Mouse (Mus musculus) kidney, adult 18-20 months (tissue): ENCODE data around the gene Atp6v1b1.
A peak's percentile ranks its signal among the peaks of the same experiment; 100 is the strongest.

Source experiments
- DNase-seq: peaks from one replicate; pipeline ENCODE4 v3.0.0; 2021

Gene Atp6v1b1

DNA sequence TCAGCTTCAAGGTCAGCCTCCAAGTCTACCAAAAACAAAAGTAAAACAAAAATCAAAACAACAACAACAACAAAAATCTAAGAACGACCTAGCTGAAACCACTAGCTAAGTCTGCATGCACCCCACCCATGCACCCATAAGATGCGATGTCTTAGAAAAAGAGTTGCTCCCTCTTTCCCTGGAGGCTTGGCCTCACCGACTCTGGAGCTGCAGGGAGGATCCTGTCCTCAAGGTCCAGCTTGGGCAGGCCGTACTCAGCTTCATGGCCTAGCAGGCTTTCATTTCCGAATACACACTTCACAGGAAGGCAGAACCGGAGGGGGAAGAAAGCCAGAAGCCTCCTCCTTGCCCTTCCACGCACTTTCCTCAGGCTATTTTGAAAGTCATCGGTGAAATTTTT is 25.8 kb upstream of the Atp6v1b1 start:
- DNase-seq: no peak

DNA sequence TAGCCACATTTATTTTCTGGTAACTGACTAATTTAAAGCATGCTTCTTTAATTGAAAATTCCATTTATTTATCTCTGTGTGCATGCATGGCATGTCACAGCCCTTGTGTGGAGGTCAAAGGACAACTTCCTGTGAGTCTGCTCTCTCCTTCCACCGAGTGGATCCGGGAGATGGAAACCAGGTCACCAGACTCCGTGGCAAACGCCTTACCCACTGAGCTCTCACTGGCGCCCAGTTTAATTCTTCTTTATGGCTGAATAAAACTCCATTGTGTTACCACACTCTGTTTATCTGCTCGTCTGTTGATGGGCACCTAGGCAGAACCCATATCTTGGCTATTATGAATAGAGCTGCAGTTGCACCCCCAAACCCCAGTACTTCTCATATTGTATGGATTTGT is 20.3 kb upstream of the Atp6v1b1 start:
- DNase-seq: no peak

DNA sequence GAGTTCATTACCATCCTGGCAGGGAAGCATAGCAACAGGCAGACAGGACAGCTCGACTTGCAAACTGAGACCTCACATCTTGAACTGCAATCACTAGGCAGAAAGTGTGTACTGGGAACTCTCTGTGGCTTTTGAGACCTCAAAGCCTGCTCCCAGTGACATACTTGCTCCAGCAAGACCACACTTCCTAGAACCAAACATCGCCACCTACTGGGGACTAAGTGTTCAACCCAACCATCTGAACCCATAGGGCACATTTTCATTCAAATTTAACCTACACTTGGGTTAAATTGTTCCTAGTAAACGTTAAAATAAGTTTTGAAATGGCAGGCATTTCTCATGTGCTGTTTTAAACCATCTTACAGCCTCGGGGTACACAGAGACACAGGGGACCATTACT is 15.6 kb upstream of the Atp6v1b1 start:
- no peak for DNase-seq

DNA sequence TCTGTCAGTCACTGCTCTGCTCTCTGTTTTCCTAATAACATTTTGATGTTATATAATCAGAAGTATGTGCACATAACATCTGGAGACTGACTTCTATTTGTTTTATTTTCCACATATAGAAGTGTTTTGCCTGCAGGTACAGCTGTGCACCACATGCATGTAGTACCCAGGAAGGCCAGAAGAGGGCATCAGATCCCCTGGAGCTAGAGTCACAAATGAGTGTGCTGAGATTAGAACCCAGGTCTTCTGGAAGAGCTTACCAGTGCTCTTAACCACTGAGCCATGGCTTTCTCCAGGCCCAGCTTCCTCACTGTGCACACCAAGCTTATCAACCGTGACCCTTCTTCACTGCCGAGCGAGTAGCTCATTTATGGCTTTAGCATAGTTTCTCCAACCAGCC is 14.3 kb upstream of the Atp6v1b1 start:
- peak; percentile 40 for DNase-seq

DNA sequence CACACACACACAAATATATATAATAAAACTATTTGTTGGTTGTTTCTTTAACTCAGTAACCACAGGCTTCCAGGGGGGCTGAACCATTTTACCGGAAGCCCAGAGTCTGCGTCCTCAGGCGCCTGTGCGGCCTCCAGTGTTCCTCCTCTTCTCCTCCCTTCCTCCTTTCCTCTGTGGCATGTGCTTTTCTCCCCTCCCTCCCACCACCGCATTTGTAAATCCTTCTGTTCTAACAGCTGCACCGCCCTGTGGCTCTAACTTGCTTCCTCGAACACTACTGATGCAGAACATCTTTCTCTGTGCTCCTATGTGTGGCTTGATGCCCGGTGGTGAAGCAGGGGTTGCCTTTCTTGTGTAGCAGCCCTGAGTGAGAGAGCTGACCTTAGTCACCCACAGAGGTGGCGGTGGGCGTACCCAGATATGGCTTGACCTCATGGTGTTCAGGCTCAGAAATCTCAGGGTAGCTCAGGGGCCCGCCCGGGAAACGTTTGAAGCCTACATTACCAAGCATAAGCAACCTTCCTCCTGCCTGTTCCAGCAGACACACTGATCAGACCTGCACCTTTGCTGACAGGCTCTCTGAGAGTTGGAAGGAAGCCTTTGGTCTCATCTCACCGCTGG is 13.3 kb upstream of the Atp6v1b1 start:
- no peak for DNase-seq

DNA sequence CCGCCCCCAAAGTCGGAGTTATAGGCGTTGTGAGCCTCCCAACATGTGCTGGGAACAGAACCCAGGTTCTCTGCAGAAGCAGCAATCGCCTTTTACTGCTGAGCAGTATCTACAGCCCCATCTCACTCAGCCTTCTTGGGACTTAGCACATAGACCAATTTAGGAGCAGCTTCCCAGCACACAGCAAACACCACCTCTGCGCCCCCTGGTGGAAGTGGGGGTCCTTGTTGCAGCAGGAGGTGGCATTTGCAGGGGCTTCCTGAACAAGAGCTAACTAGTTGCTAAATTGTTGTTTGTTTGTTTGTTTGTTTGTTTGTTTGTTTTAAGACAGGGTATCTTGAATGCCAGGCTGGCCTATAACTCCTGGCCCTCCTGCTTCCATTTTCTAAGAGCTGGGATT is 11.7 kb upstream of the Atp6v1b1 start:
- DNase-seq: peak; percentile 78

DNA sequence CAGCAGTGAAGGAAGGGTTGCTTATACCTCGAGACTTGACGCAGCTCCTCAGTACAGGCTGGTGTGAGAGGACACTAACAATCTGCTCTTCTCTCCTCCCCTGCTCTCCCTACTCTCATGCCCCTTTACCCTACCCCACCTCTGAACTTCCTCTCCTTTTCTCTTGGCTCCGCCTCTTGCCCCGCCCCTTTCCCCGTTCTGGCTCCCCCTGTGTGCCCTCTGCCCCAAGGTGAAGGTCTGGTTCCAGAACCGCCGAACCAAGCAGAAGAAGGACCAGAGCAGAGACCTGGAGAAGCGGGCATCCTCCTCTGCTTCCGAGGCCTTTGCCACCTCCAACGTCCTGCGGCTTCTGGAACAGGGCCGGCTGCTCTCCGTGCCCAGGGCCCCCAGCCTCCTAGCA is 5.5 kb upstream of the Atp6v1b1 start:
- DNase-seq: no peak

DNA sequence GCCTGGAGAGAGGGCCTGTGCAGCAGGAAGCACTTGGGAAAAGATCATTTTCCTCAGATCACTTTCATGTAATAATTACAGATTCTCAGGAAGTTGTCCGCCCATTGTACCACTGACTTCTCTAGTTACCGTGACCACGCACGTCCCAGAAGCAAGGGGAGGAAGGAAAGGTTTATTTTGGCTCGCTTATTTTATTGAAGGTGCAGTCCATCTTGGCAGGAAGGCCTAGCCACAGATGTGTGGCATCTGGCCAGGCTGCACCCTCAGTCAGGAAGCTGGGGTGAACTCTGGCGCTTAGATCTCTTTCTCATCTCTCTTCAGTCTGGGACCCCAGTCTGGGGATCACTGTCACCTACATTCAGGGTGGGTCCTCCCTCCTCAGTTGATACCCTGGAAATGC is 4.2 kb upstream of the Atp6v1b1 start:
- DNase-seq: no peak

DNA sequence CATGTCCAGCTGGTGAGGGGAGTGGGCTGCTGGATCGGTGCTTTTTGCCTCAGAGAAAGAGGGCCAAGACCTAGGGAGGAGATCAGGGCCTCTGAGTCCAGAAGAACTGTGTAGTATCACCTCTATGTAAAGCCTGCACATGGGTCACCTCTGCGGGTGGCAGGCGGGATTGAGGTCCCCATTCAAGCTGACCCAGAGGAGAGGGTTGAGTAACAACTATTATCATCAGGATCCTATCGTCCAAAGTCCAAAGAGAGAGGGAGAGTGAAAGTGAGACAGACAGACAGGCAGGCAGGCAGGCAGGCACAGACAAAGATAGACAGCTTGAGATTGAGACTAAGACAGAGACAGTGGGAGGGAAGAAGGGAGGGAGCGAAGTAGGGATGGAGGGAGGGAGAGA is 422 bp downstream of the Atp6v1b1 start:
- peak; percentile 12 for DNase-seq

DNA sequence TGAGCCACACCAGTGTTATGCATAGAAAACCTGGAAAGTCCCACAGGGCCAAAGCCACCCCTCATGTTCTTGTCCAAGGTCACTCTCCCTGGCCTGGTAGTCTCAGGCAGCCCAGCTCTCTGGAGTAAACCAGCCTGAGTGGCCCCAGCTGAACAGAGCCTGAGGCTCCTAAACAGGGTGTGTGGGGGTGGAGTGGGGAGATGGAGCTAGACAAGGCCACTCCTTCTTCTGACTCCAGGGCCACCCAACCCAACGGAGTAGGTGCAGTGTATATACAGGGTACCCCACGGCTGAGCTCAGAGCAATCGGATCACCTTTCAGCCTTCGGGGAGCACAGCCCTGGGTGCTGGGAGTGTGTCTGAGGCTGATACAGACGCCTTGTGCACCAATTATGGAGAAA is 1.3 kb downstream of the Atp6v1b1 start:
- DNase-seq: no peak

DNA sequence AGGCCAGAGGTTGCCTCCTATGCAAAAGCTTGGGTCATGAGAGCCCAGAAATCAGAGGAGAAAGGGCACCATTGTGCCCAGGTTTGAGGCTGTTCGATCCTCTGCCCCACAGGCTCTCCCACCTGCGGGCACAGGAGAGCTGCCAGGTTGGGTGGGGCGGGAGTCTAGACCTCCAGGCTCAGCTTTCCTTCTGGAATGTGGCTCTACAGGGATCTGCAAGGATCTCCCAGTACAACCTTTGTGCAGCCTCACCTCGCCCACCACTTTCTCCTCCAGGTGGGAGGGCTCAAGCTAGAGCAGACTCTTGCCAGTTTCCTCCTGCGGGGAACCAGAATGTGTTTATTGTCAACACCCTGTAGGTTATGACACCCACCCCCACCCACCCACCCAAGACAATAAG is 1.8 kb downstream of the Atp6v1b1 start:
- no peak for DNase-seq

DNA sequence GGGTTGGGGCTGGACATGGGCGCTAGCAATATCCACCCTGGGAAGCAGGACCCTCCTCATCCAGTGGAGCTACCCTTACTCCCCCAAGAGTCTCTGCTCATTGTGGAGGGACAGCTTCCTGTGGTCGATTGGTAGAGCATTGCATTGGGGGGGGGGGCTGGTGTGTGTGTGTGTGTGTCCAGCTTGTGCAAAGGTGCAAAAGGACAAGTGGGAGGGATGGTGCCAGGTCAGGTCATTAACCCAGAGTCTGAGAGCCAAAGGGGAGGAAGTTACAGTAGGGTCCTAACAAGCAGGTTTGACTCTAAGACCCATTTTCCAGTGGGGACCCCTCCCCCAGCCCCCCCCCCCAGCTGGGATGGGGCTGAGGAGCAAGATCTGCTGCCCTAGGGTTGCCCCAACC is 2.7 kb downstream of the Atp6v1b1 start:
- DNase-seq: no peak

DNA sequence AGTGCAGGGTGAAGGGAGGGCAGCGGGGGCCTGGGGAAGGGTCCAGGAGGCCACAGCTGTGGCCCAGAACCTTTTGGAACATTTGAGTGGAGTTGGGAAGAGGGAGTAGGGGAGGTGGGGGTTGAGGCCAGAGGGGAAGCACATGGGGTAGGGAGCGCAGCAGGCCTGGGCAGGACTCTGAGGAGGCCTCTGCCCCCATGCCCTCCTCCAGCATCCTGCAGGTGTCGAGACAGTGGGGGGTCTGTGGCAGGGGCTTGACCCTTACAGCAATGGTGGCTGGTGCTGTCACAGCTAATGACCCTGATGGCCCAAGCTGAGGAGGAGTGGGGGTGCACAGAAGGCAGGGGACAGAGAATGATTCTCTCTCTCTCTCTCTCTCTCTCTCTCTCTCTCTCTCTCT is 6.5 kb downstream of the Atp6v1b1 start:
- DNase-seq: no peak

DNA sequence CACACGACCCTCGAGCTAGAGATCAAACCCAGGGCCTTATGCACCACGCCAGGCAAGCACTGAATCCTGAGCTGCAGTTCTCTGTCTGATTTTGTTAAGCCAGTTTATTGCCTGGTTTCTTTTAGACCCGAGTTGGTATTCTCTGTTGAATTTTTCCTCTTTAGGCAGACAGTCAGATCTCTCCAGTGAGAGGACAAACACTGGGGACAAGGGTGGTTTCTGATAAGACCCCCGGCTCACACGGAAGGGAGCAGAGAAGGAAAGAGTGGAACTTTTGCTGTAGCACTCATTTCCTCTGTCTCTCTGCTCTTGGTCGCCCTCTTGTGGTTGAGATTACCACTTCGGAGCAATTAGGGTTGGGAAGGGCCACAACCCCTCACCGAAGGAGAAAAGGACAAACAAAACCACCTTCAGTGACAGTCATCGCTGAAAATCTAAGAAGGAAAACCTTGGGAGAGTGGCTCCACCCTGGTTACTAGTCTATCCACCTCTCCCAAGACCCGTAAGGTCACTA is 7.4 kb downstream of the Atp6v1b1 start:
- DNase-seq: peak; percentile 65

DNA sequence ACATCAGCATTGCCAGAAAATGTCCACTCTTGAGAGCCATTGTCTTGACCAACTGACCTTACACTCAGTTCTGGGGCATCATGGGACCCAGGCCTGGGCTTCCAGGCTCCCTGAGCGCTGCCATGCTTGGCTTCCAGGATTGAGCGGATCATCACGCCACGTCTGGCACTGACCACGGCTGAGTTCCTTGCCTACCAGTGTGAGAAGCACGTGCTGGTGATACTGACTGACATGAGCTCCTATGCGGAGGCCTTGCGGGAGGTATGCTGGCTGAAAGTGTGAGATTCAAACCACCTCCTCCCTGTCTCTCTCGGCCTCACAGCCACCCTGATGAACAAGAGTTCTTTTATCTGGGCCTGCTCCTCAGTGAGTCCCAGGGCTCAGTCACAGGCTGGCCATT is 13.3 kb downstream of the Atp6v1b1 start:
- no peak for DNase-seq

DNA sequence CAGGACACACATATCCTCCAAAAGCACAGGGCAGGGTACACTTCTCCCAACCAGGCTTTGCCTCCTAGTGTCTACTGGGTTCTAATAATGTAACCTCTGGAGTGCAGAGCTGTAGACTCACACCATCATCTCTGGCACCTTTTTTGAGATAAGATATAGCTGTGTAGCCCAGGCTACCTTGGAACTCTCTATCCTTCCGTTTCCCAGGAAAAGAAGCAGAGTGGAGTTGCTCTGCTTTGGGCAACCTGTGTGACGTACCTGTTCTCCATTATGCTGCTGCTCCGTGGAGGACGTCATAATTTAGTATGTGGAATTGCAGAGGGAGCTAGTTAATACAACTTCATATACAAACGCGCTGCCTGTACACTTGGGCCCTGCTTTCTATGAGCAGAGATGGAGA is 19.6 kb downstream of the Atp6v1b1 start, which contains the start of gene Ankrd53:
Gene Ankrd53 (plus strand): TSS at position 301 of the 400 bp plus-strand sequence.
- no peak for DNase-seq

DNA sequence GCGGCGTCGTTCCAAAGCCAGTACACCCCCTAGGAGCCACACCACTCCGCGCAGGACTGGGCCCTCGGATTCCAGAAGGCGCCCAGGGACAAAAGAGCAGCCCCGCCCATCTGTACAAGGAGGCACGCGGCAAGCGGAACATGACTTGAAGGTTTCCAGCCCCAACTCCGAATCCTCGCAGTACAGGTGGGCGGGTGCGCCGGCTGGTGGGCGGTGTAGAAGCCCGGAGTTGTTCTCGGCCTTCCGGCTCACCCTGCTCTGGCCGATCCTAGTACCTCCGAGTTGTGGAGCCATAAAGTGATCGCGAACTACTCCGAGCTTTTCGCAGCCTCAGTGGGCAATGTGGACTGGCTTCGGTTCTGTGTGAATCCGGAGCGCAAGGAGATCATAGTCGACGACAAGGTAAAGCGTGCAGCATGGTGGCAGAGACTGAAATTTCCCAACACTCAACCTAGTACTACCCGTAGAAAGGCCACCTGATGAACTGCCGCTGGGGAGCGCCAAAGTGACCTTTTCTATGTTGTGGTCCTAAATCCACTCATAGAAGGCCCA is 20.2 kb downstream of the Atp6v1b1 start:
- peak; percentile 36 for DNase-seq

DNA sequence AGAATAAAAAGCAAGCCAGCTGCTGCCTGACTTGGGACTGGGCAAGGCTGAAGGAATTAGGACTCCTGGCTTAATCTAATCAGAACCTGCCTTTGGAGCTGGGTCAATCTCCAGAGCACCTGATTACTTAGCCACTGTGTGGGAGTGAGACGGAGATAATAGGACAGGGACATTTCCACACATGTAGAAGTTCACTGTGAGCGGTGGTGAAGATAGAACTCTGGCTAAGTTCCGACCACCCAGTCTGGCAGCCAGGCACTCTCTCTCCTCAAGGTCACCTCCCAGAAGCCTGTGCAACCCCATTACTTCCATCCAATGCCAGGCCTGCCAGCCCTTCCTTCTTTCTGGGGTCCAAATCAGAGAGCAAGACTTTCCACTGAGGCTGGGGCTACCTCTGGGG is 24.2 kb downstream of the Atp6v1b1 start:
- DNase-seq: no peak

DNA sequence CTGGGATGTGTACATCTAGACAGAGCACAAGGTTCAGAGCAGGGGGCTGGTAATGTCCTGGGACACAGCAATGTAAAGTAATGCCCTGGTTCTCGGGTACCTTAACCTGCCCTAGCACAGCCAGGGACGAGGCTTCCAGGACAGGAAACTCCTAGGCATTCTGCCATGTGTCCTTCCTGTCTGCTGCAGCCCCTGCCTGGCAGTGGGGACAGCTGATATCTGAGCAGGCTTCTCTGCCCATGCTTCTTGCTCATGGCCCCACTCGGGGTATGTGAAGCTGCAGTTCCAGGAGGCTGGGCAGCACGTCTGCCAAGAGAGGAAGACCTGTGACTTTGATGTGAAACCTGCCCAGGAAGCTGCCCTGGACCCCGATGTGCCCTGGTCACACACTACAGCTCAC is 25.7 kb downstream of the Atp6v1b1 start:
- no peak for DNase-seq

DNA sequence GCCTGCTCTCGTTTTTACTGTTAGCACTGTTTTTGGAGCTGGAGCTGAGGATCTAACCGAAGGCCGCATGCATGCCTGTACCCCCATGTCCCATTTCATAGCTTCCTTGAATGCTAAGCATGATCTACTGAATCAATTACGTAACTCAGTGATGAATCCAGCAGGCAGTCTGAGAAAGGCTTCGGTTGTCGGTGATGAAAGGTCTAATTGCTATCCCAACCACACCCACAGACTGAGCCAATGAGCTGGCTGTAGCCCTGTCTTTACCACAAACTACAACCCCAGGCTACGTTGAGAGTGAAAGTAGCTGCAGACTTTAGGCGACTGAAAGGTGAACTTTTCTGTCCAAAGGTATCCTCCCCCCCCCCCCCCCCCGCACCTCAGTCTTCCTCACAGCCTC is 31.3 kb downstream of the Atp6v1b1 start:
- DNase-seq: no peak

DNA sequence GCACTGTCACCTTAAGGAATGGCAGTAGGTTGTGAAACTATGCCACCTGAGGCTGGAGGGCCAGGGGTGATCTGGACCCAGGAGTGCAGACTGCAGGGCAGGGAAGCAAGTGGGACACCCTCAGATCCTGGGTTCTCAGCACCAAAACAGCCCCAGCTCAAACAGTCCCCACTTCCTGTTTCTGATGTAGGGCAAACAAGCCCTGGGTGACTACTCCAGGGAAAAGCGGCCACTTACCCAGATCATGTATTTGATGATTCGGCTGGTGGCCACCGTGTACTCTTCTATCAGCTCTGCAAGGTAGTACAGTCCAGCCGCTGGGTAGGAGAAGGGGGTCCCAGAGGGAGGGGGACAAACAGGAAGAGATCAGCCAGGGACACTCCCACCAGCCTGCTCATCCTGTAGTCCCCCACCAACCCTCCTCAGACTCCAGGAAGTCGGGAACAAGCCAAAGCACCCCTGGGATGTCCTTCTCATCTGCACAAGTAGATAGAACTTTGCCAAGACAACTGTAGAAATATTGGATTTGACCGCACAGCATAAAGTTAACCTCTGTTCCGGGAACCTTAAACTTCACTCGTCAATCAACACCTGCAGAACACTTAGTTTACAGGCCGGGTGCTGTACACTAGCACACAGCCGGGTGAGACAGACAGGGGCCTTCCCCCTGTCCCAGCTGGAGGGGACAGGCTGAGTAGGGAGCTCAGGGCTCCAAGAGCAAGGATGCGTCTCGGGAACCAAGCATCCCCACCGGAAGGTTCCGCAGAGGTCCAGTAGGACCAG is 32.2 kb downstream of the Atp6v1b1 start:
- DNase-seq: peak; percentile 31

DNA sequence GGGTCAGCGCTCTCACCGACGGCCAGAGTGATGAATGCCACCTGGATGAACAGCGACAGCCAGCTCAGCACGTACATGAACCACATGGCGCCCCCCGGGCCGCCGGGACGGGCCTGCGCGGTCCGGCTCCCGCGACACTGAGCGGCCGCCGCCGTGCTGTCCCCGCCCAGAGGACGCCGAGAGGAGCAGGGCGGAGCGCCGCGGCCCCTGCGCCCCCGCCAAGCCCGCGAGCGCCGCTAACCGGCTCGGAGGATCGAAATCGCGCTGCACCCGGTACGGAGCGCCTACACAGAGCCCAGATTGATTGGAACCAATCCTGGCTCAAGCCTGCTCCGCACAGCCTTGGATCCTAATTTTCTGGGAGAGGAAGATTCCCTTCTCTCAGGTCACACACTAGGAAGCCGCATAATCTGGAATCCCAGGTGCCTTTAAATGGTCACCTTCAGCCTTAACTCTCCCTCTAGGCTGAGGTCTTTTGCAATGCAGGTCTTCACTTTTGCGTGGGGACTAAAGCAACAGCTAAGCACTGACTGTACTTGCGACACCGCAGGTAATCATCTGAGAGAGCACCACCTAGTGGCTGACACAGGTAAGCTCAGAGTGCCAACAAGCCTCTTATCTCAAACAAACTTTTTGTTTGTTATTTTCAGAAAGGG is 33.0 kb downstream of the Atp6v1b1 start, which contains the start of gene Tex261:
Gene Tex261 (minus strand): TSS at position 176 of the 656 bp plus-strand sequence.
- peak; percentile 91 for DNase-seq

DNA sequence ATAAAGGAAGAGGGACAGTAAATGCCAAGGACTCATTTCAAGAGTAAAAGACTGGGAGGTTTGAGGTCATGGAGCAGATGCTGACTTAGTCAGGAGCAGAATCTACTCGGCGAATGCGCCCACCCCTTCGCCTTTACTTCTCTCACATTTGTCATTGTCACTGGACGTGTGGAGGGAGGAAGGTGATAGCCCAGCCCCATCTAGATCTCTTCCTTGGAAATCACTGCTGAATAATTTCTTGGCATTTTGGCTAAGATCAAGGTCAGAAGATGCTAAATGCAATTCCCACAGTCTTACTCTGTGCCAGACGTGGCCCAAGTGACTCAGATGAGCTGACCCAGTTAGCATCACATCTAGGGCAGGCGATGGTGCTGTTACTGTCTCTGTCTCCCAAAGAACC is 35.5 kb downstream of the Atp6v1b1 start:
- DNase-seq: no peak

DNA sequence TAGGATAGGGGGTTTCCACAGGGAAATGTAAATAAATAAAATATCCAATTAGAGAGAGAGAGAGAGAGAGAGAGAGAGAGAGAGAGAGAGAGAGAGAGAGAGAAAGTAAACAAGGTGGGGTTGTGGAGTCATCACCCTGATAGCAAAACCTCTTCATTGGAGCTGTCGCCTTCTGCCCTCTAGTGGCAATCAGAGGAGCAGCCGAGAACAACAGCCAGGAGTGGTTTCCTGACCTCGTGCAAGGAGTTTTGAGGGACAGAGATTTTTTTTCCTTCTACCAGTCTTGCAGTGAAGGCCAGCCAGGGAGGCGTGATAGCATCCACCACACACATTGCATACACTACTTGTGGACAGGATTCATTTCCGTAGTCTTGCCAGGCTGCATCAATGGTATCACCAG is 36.2 kb downstream of the Atp6v1b1 start:
- DNase-seq: peak; percentile 61
